Mouse (Mus musculus): Measurements from ENCODE around the gene Ebf1. TPM values are rescaled to one million over a fixed set of nuclear protein-coding genes. Genes with fewer than 3 reads are reported as not detected.

Gene Ebf1
- polyA plus RNA-seq, 1 experiment from 2014 or later, result 43.7 TPM

GRCm38 (mm10) chr11:44813534-44813933 is 196.4 kb downstream of the Ebf1 start:
- Histone ChIP-seq H3K4me3 (replicated peaks; ENCODE audit: low read length) (no peak overlapping the region), H3K9ac (replicated peaks; ENCODE audit: low read depth, low read length) (no peak overlapping the region), H3K36me3 (ENCODE audit: control insufficient read depth, insufficient read depth) (no peaks in the 10 kb centered on the region), H3K27ac (ENCODE audit: low read length) (no peak overlapping the region), H3K4me2 (ENCODE audit: low read length) (no peak overlapping the region), H3K9me3 (ENCODE audit: control insufficient read depth, low read length) (no peaks in the 10 kb centered on the region), H3K4me1 (replicated peaks; ENCODE audit: control insufficient read depth, insufficient read depth, low read length) (no peaks in the 10 kb centered on the region), H3K27me3 (replicated peaks; ENCODE audit: control insufficient read depth, insufficient read depth, low read length) (peaks cover 26% of the 10 kb centered on the region)
- ATAC-seq, result no peak
- WGBS, result 72% methylated on average over 7 of the region's 7 CpGs

DNA sequence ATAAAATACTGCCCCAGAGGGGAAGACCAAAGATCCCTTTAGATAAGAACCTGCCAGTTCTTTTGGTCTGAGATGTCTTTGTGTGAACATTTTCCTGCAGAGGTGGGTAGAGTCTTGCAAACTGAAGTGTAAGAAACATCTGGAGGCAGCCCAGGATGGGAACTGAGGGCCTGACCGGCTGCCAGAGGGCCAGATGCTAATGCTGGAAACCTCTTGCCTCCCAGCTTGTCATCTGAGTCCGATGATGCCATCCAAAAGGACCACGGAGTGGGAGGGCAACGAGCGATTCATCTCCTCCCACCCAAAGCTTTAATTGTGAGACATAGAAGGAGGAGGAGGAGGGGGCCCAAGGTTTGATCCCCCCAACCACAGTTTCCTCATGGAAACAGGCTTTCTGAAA is 197.7 kb downstream of the Ebf1 start:
- no peak overlapping the region for H3K9ac ChIP-seq (replicated peaks; ENCODE audit: low read depth, low read length)
- no peak overlapping the region for H3K4me3 ChIP-seq (replicated peaks; ENCODE audit: low read length)
- no peaks in the 10 kb centered on the region for H3K9me3 ChIP-seq (ENCODE audit: control insufficient read depth, low read length)
- WGBS, result 83% methylated on average over 5 of the region's 5 CpGs
- H3K4me2 ChIP-seq (ENCODE audit: low read length), result no peak overlapping the region
- no peaks in the 10 kb centered on the region for H3K36me3 ChIP-seq (ENCODE audit: control insufficient read depth, insufficient read depth)
- no peak for ATAC-seq
- peaks cover 34% of the 10 kb centered on the region for H3K27me3 ChIP-seq (replicated peaks; ENCODE audit: control insufficient read depth, insufficient read depth, low read length)
- H3K4me1 ChIP-seq (replicated peaks; ENCODE audit: control insufficient read depth, insufficient read depth, low read length), result no peaks in the 10 kb centered on the region
- no peak overlapping the region for H3K27ac ChIP-seq (ENCODE audit: low read length)

DNA sequence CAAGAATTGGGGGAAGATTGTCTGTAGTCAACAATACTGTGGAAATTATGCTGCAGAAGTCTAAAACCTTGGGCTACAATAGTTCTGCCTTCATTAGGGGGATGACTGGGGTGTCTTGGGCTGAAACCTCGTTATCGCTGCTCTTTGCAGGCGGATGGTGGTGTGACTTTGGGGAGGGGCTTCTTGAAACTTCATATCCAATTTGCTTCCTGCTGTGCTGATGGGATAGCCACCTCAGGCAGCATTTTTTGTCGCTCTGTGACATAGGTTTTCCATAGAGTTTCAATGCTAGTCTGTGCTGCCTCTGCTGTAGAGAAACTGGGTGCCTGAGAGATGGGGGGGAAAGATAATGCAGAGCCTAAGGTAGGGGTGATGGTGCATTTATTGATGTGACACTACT is 198.9 kb downstream of the Ebf1 start:
- H3K36me3 ChIP-seq (ENCODE audit: control insufficient read depth, insufficient read depth), result no peaks in the 10 kb centered on the region
- ATAC-seq, result no peak
- no peak overlapping the region for H3K27ac ChIP-seq (ENCODE audit: low read length)
- no peak overlapping the region for H3K4me2 ChIP-seq (ENCODE audit: low read length)
- WGBS, result 37% methylated on average over 4 of the region's 4 CpGs
- no peak overlapping the region for H3K4me3 ChIP-seq (replicated peaks; ENCODE audit: low read length)
- H3K9me3 ChIP-seq (ENCODE audit: control insufficient read depth, low read length), result no peaks in the 10 kb centered on the region
- H3K4me1 ChIP-seq (replicated peaks; ENCODE audit: control insufficient read depth, insufficient read depth, low read length), result no peaks in the 10 kb centered on the region
- peaks cover 37% of the 10 kb centered on the region for H3K27me3 ChIP-seq (replicated peaks; ENCODE audit: control insufficient read depth, insufficient read depth, low read length)
- H3K9ac ChIP-seq (replicated peaks; ENCODE audit: low read depth, low read length), result no peak overlapping the region

DNA sequence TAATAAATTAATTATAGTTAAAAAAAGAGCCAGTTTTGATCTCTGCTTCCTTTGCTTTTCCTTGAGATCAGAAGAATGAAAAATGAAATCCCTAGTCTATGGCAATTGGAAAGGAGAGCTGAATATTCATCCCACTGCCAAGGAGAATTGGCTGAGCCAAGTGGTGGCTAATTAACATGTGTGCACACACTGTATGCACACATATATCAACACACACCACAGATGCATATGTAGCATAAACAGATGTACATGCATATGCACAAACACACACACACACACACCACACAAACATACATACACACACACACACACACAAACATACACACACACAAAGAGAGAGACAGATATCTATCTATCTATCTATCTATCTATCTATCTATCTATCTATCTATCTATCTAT is 205.2 kb downstream of the Ebf1 start:
- H3K4me3 ChIP-seq (replicated peaks; ENCODE audit: low read length), result no peak overlapping the region
- no peak overlapping the region for H3K4me2 ChIP-seq (ENCODE audit: low read length)
- H3K9me3 ChIP-seq (ENCODE audit: control insufficient read depth, low read length), result no peaks in the 10 kb centered on the region
- H3K36me3 ChIP-seq (ENCODE audit: control insufficient read depth, insufficient read depth), result no peaks in the 10 kb centered on the region
- no peaks in the 10 kb centered on the region for H3K4me1 ChIP-seq (replicated peaks; ENCODE audit: control insufficient read depth, insufficient read depth, low read length)
- peaks cover 38% of the 10 kb centered on the region for H3K27me3 ChIP-seq (replicated peaks; ENCODE audit: control insufficient read depth, insufficient read depth, low read length)
- no peak overlapping the region for H3K27ac ChIP-seq (ENCODE audit: low read length)
- peak; percentile 58 for ATAC-seq
- no peak overlapping the region for H3K9ac ChIP-seq (replicated peaks; ENCODE audit: low read depth, low read length)

GRCm38 (mm10) chr11:44832227-44832939 is 215.3 kb downstream of the Ebf1 start:
- 4% methylated on average over 14 of the region's 14 CpGs for WGBS
- peaks cover 39% of the 10 kb centered on the region for H3K27me3 ChIP-seq (replicated peaks; ENCODE audit: control insufficient read depth, insufficient read depth, low read length)
- peak overlapping the region; percentile 44 for H3K27ac ChIP-seq (ENCODE audit: low read length)

DNA sequence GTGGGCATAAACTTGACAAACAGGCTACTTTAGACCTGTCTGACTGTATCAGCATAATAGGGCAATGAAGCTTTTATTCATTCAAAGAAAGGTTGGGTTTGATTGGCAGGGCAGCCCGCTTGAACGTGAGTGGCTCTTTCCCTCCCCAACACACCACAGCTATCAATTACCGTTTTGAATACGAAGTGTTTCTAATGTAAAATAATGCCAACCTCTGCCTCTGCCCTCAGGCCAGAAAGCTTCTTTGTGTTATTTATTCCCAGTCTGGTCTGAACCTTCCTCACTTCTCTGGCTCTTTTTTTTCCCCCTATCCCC is 215.8 kb downstream of the Ebf1 start:
- Histone ChIP-seq H3K27me3 (replicated peaks; ENCODE audit: control insufficient read depth, insufficient read depth, low read length) (peaks cover 37% of the 10 kb centered on the region), H3K9ac (replicated peaks; ENCODE audit: low read depth, low read length) (no peak overlapping the region), H3K4me3 (replicated peaks; ENCODE audit: low read length) (peak overlapping the region; percentile 10), H3K4me2 (ENCODE audit: low read length) (peak overlapping the region; percentile 43), H3K36me3 (ENCODE audit: control insufficient read depth, insufficient read depth) (no peaks in the 10 kb centered on the region), H3K4me1 (replicated peaks; ENCODE audit: control insufficient read depth, insufficient read depth, low read length) (peaks cover 17% of the 10 kb centered on the region), H3K9me3 (ENCODE audit: control insufficient read depth, low read length) (no peaks in the 10 kb centered on the region), H3K27ac (ENCODE audit: low read length) (no peak overlapping the region)
- WGBS, result 2% methylated on average over 4 of the region's 4 CpGs
- no peak; the same call in none of the 2 replicates for ATAC-seq

More at GRCm38 (mm10) chr11:44832227-44832939, 215.3 kb downstream of the Ebf1 start:
- H3K4me3 ChIP-seq (replicated peaks; ENCODE audit: low read length), result no peak overlapping the region
- H3K4me1 ChIP-seq (replicated peaks; ENCODE audit: control insufficient read depth, insufficient read depth, low read length), result peaks cover 17% of the 10 kb centered on the region
- no peaks in the 10 kb centered on the region for H3K36me3 ChIP-seq (ENCODE audit: control insufficient read depth, insufficient read depth)
- H3K9me3 ChIP-seq (ENCODE audit: control insufficient read depth, low read length), result no peaks in the 10 kb centered on the region
- H3K9ac ChIP-seq (replicated peaks; ENCODE audit: low read depth, low read length), result peak overlapping the region; percentile 0; the same call in 1 of the 2 replicates
- peak; percentile 62 for ATAC-seq
- peak overlapping the region; percentile 43 for H3K4me2 ChIP-seq (ENCODE audit: low read length)

- Histone ChIP-seq H3K36me3 (ENCODE audit: control insufficient read depth, insufficient read depth) (no peaks in the 10 kb centered on the region), H3K27me3 (replicated peaks; ENCODE audit: control insufficient read depth, insufficient read depth, low read length) (peaks cover 37% of the 10 kb centered on the region), H3K27ac (ENCODE audit: low read length) (no peak overlapping the region), H3K9me3 (ENCODE audit: control insufficient read depth, low read length) (no peaks in the 10 kb centered on the region), H3K9ac (replicated peaks; ENCODE audit: low read depth, low read length) (no peak overlapping the region), H3K4me2 (ENCODE audit: low read length) (peak overlapping the region; percentile 43), H3K4me3 (replicated peaks; ENCODE audit: low read length) (peak overlapping the region; percentile 10), H3K4me1 (replicated peaks; ENCODE audit: control insufficient read depth, insufficient read depth, low read length) (peaks cover 17% of the 10 kb centered on the region)
- peak; percentile 18; the same call in 1 of the 2 replicates for ATAC-seq
- 16% methylated on average over 18 of the region's 18 CpGs for WGBS
Measured at GRCm38 (mm10) chr11:44833351-44833996, 216.4 kb downstream of the Ebf1 start.

- Histone ChIP-seq H3K36me3 (ENCODE audit: control insufficient read depth, insufficient read depth) (no peaks in the 10 kb centered on the region), H3K4me2 (ENCODE audit: low read length) (no peak overlapping the region), H3K27me3 (replicated peaks; ENCODE audit: control insufficient read depth, insufficient read depth, low read length) (peaks cover 39% of the 10 kb centered on the region), H3K4me1 (replicated peaks; ENCODE audit: control insufficient read depth, insufficient read depth, low read length) (peaks cover 17% of the 10 kb centered on the region), H3K9me3 (ENCODE audit: control insufficient read depth, low read length) (no peaks in the 10 kb centered on the region), H3K9ac (replicated peaks; ENCODE audit: low read depth, low read length) (no peak overlapping the region), H3K27ac (ENCODE audit: low read length) (no peak overlapping the region), H3K4me3 (replicated peaks; ENCODE audit: low read length) (no peak overlapping the region)
- 62% methylated on average over 5 of the region's 5 CpGs for WGBS
- no peak for ATAC-seq
Measured at GRCm38 (mm10) chr11:44835166-44835565, 218.0 kb downstream of the Ebf1 start.

DNA sequence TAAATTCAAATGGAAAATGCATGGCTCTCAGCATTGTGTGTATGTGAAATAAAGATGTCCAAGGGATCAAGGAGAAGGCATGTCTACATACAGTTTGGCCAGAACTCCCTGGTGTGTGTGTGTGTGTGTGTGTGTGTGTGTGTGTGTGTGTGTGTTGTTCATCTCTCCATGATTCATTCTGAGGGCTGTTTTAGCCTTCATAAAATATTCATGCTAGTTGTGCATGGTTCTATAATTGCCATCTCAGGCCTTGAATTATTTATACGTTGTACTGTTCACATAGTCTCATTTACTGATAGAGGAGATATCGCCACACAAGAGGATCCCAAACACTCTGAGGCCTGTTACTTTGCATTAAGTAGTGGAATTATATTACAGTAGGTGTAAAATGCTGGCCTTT is 220.5 kb downstream of the Ebf1 start:
- peaks cover 30% of the 10 kb centered on the region for H3K27me3 ChIP-seq (replicated peaks; ENCODE audit: control insufficient read depth, insufficient read depth, low read length)
- no peak overlapping the region for H3K4me3 ChIP-seq (replicated peaks; ENCODE audit: low read length)
- no peak overlapping the region for H3K27ac ChIP-seq (ENCODE audit: low read length)
- H3K9me3 ChIP-seq (ENCODE audit: control insufficient read depth, low read length), result no peaks in the 10 kb centered on the region
- H3K36me3 ChIP-seq (ENCODE audit: control insufficient read depth, insufficient read depth), result no peaks in the 10 kb centered on the region
- WGBS, result 57% methylated on average over 2 of the region's 2 CpGs
- no peak for ATAC-seq
- no peak overlapping the region for H3K9ac ChIP-seq (replicated peaks; ENCODE audit: low read depth, low read length)
- no peak overlapping the region for H3K4me2 ChIP-seq (ENCODE audit: low read length)
- H3K4me1 ChIP-seq (replicated peaks; ENCODE audit: control insufficient read depth, insufficient read depth, low read length), result peaks cover 23% of the 10 kb centered on the region
